Mouse (Mus musculus) midbrain, embryonic 13.5 days (tissue): ENCODE data around the gene Abhd14a. TPM values are rescaled to one million over a fixed set of nuclear protein-coding genes. Genes with fewer than 3 reads are reported as not detected.

Experiments used
- ATAC-seq: fragments of 200-750 bp; cut with Nextera tagmentation; 2 replicates; pipeline ENCODE4 v1.8.0; 2017; ENCODE audit warnings: mild to moderate bottlenecking, moderate TSS enrichment, moderate library complexity
- H3K27ac ChIP-seq: fragments of 300-500 bp; sonication (generic); 2 replicates; pipeline ENCODE4 v1.5.1; 2015; ENCODE audit warnings: inconsistent platforms, mild to moderate bottlenecking, moderate library complexity
- H3K27me3 ChIP-seq: fragments of 300-500 bp; sonication (generic); 2 replicates; pipeline ENCODE4 v1.6.1; 2015; ENCODE audit warnings: mild to moderate bottlenecking, inconsistent platforms
- H3K36me3 ChIP-seq: fragments of 300-500 bp; sonication (generic); 2 replicates; pipeline ENCODE4 v1.6.1; 2015; ENCODE audit warnings: mild to moderate bottlenecking, inconsistent platforms
- H3K4me1 ChIP-seq: fragments of 300-500 bp; sonication (generic); replicated peaks from 2 replicates; pipeline ENCODE4 v1.6.1; 2015; ENCODE audit warnings: inconsistent platforms
- H3K4me2 ChIP-seq: fragments of 300-500 bp; sonication (generic); replicated peaks from 2 replicates; pipeline ENCODE4 v1.6.1; 2015; ENCODE audit warnings: moderate library complexity, mild to moderate bottlenecking, inconsistent platforms
- H3K4me3 ChIP-seq: fragments of 300-500 bp; sonication (generic); replicated peaks from 2 replicates; pipeline ENCODE4 v1.5.1; 2015; ENCODE audit warnings: mild to moderate bottlenecking, inconsistent platforms
- H3K9ac ChIP-seq: fragments of 300-500 bp; sonication (generic); replicated peaks from 2 replicates; pipeline ENCODE4 v1.6.1; 2015; ENCODE audit warnings: mild to moderate bottlenecking, inconsistent platforms
- H3K9me3 ChIP-seq: fragments of 300-500 bp; sonication (generic); 2 replicates; pipeline ENCODE4 v1.6.1; 2016; ENCODE audit warnings: mild to moderate bottlenecking, inconsistent platforms
- WGBS: fragments of 180-500 bp; shearing (Covaris S2); methylation state at CpG from one replicate; pipeline ENCODE4 v1.1.7; 2015; 5-methylcytosine and 5-hydroxymethylcytosine counted together
- polyA plus RNA-seq: library from polyadenylated mRNA; unstranded; fragments of >200 nt; fragmentation: Nextera tagmentation; extraction: Ambion mirVana; gene quantifications from 2 replicates; pipeline ENCODE4 v1.2.1, GENCODE M21; 2015

The Abhd14a gene
- polyA plus RNA-seq, 1 experiment from 2014 or later: 43.0 TPM

DNA sequence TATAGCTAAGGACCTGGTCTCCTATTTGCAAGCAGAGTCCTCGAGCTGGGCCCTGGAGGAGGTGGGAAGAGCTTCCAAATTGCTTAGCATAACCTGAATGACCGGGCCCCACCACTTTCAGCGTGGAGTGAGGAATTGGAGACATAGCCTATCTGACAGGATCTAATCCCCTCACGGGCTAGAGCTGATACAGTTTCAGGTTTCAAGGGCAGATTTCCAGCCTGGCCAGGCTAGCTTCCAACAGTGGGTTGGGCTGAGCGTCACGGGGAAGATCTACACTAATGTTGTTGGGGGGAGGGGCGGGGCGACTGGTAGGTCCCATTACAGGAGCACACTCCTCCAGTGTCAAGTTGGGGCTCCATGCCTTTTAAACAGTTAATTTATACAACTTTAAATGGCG lies 3.2 kb upstream of the Abhd14a start:
- Histone ChIP-seq H3K9ac (peak overlapping the region; percentile 37; the same call in 1 of the 2 replicates), H3K27me3 (peaks cover 4% of the 10 kb centered on the region; the same call in 1 of the 2 replicates), H3K4me3 (no peak overlapping the region), H3K36me3 (no peaks in the 10 kb centered on the region), H3K4me2 (no peak overlapping the region), H3K27ac (no peak overlapping the region), H3K4me1 (peaks cover 71% of the 10 kb centered on the region), H3K9me3 (no peaks in the 10 kb centered on the region)
- ATAC-seq: no peak
- 26% methylated on average over 9 of the region's 9 CpGs for WGBS

GRCm38 (mm10) chr9:106449947-106450346 lies 2.5 kb upstream of the Abhd14a start:
- WGBS: 92% methylated on average over 8 of the region's 8 CpGs
- Histone ChIP-seq H3K9me3 (no peaks in the 10 kb centered on the region), H3K4me2 (no peak overlapping the region), H3K27ac (no peak overlapping the region), H3K4me1 (peaks cover 64% of the 10 kb centered on the region), H3K4me3 (no peak overlapping the region), H3K36me3 (no peaks in the 10 kb centered on the region), H3K27me3 (peaks cover 4% of the 10 kb centered on the region; the same call in 1 of the 2 replicates), H3K9ac (no peak overlapping the region)
- no peak for ATAC-seq

DNA sequence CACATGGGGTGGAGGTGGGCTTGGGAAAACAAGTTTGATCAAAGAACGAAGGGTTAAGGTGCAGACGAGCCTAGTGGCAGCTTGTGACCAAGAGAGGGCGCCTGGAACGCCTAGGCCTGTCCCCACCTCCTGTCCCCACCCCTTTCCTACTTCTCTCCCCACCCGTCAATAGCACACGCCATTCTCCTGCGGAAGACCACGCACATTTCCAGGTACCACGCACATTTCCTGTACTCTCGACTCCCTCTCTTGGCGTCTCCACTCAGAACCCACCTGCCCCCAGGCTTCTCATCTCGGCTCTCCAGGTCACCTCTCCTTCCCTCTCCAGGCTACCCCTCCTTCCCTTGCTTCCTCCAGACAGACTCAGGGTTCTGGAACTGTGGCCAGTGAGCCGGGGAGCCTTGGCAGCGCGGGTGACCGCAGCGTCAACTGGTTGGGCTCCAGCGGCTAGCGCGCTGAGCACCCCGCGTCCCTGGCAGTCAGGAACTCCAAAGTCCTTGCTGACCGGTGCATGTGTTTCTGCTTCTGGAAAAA lies 1.1 kb upstream of the Abhd14a start:
- Histone ChIP-seq H3K9me3 (no peaks in the 10 kb centered on the region), H3K9ac (peak overlapping the region; percentile 69), H3K36me3 (no peaks in the 10 kb centered on the region), H3K4me1 (peaks cover 60% of the 10 kb centered on the region), H3K4me2 (peak overlapping the region; percentile 64), H3K27me3 (peaks cover 4% of the 10 kb centered on the region; the same call in 1 of the 2 replicates), H3K4me3 (peak overlapping the region; percentile 40), H3K27ac (peak overlapping the region; percentile 53; the same call in 1 of the 2 replicates)
- peak; percentile 44 for ATAC-seq
- under 1% methylated on average over 23 of the region's 23 CpGs for WGBS

DNA sequence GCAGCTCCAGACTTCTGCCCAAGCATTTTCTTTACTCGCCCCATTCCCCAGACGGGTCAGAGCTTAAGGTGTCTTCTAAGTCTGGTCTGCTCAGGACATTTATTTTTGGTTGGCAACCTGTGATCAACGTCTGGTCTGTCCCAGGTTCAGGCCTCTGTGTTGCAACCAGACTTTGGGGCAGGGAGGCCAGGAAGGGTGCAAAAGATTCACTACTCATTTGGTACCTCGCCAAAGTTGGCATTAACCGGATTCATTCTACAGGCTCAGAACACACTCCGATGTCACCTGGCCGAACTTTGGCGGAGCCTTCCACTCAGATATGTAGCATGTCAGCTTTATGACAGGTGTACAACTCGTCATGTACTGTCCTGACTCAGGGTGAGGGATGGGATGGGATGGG lies 473 bp upstream of the Abhd14a start:
- H3K9ac ChIP-seq: 0 out of 2 replicates have a peak overlapping the region, but pooled peaks have one; percentile 70
- H3K27me3 ChIP-seq: peaks cover 4% of the 10 kb centered on the region; the same call in 1 of the 2 replicates
- H3K36me3 ChIP-seq: no peaks in the 10 kb centered on the region
- peaks cover 57% of the 10 kb centered on the region for H3K4me1 ChIP-seq
- H3K4me3 ChIP-seq: peak overlapping the region; percentile 54
- H3K9me3 ChIP-seq: no peaks in the 10 kb centered on the region
- peak overlapping the region; percentile 57 for H3K27ac ChIP-seq
- peak; percentile 43 for ATAC-seq
- H3K4me2 ChIP-seq: peak overlapping the region; percentile 68
- WGBS: 36% methylated on average over 9 of the region's 9 CpGs

DNA sequence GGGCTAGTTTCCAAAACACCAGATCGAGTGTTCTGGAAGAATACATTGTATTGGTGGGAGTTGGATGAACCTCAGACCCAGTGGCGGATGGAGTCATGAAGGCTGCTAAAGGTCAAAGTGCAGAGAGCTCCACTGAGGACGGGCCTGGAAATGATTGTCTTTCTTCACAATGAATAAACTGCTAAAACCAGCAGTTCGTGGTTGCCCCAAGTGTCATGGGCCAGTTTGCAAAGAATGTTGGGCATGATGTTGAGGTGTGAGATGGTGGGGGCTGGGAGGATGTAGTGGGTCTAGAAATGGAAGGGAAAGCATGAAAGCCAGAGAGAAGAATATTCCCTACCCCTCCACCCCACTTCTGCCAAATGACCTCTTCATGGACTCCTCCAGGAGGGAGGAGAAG lies 2.6 kb downstream of the Abhd14a start:
- Histone ChIP-seq H3K9ac (no peak overlapping the region), H3K27ac (no peak overlapping the region), H3K4me1 (peaks cover 31% of the 10 kb centered on the region), H3K4me2 (0 out of 2 replicates have a peak overlapping the region, but pooled peaks have one; percentile 0), H3K36me3 (no peaks in the 10 kb centered on the region), H3K9me3 (no peaks in the 10 kb centered on the region), H3K27me3 (peaks cover 2% of the 10 kb centered on the region; the same call in 1 of the 2 replicates), H3K4me3 (no peak overlapping the region)
- 78% methylated on average over 4 of the region's 4 CpGs for WGBS
- no peak for ATAC-seq

- H3K9me3 ChIP-seq: no peaks in the 10 kb centered on the region
- no peaks in the 10 kb centered on the region for H3K36me3 ChIP-seq
- H3K27me3 ChIP-seq: no peaks in the 10 kb centered on the region
- ATAC-seq: no peak
- peaks cover 27% of the 10 kb centered on the region for H3K4me1 ChIP-seq
- WGBS: 75% methylated on average over 5 of the region's 5 CpGs
- H3K4me3 ChIP-seq: no peak overlapping the region
- H3K27ac ChIP-seq: no peak overlapping the region
- no peak overlapping the region for H3K4me2 ChIP-seq
- no peak overlapping the region for H3K9ac ChIP-seq
Measured at GRCm38 (mm10) chr9:106442680-106443079, 4.8 kb downstream of the Abhd14a start.

GRCm38 (mm10) chr9:106436566-106436965 lies 10.9 kb downstream of the Abhd14a start:
- no peak overlapping the region for H3K4me2 ChIP-seq
- H3K9me3 ChIP-seq: no peaks in the 10 kb centered on the region
- no peak for ATAC-seq
- 0 out of 2 replicates have a peak overlapping the region, but pooled peaks have one; percentile 14 for H3K9ac ChIP-seq
- H3K27me3 ChIP-seq: no peaks in the 10 kb centered on the region
- peaks cover 38% of the 10 kb centered on the region for H3K36me3 ChIP-seq
- no peak overlapping the region for H3K27ac ChIP-seq
- 80% methylated on average over 9 of the region's 9 CpGs for WGBS
- H3K4me3 ChIP-seq: no peak overlapping the region
- peaks cover 18% of the 10 kb centered on the region for H3K4me1 ChIP-seq

- no peak overlapping the region for H3K4me3 ChIP-seq
- no peak for ATAC-seq
- 81% methylated on average over 7 of the region's 7 CpGs for WGBS
- peaks cover 23% of the 10 kb centered on the region for H3K4me1 ChIP-seq
- H3K27ac ChIP-seq: no peak overlapping the region
- no peak overlapping the region for H3K9ac ChIP-seq
- no peaks in the 10 kb centered on the region for H3K9me3 ChIP-seq
- no peak overlapping the region for H3K4me2 ChIP-seq
- peaks cover 46% of the 10 kb centered on the region for H3K36me3 ChIP-seq
- no peaks in the 10 kb centered on the region for H3K27me3 ChIP-seq
Measured at GRCm38 (mm10) chr9:106433389-106433788, 14.1 kb downstream of the Abhd14a start.

DNA sequence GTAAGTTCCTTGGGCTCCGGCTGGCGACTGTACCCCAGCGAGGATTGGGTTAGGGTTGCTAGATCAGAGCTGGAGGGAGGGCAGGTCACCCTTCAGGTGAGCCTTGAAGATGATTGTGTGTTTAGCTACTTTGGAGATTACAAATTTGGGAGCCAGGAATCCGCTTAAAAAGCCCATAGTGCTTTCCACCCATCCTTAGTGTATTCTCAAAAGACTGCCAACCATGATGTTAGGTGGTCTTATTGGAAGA lies 17.5 kb downstream of the Abhd14a start:
- H3K4me3 ChIP-seq: peak overlapping the region; percentile 92
- peak overlapping the region; percentile 89 for H3K4me2 ChIP-seq
- no peak for ATAC-seq
- H3K36me3 ChIP-seq: peaks cover 42% of the 10 kb centered on the region
- peak overlapping the region; percentile 98 for H3K9ac ChIP-seq
- H3K9me3 ChIP-seq: no peaks in the 10 kb centered on the region
- H3K27me3 ChIP-seq: no peaks in the 10 kb centered on the region
- WGBS: 3% methylated on average over 4 of the region's 4 CpGs
- H3K27ac ChIP-seq: peak overlapping the region; percentile 95
- H3K4me1 ChIP-seq: peaks cover 11% of the 10 kb centered on the region

DNA sequence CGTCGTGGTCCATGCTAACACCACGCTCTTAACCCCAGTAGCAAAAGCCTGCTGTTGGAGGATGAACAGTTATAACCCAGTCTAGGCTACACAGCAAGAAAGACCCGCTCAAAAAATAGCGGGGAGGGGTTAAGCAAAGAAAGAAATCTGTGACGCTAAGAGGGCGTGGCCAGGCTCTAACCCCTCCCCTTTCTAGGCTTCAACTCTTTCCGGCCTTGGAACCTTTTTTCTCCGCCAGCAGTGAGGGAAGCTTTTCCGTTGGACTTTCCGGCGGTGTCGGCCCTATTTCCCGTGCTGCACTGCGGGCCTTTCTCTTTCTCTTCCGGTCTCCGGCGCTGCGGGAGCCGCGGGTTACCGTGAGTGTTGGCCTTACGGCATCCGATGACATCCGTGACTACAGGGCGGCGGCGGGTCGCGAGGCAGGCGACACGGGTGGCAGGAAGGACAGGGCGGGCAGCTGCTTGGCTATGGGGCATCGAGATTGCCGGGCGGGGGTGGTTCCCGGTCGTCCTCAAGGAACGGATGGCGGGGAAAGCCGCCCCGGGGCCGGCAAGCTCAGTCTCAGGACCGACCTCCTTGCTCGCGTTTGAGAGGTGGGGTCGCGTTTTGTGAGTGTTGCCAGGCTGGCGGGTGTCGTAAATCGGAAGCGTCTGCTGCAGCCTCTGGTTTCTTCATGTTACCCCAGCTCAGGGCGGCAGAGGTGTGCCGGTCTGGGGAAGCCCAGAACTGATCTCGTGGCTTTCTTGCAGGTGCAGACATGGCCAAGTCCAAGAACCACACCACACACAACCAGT lies 18.1 kb downstream of the Abhd14a start, which contains the start of gene Rpl29:
TSS of gene Rpl29 (plus strand) at position 234 of the 794 bp plus-strand sequence.
- peak within 1 kb of the TSS; percentile 98 for H3K9ac ChIP-seq
- peak within 1 kb of the TSS; percentile 89 for H3K4me2 ChIP-seq
- H3K36me3 ChIP-seq: peaks cover 37% of the 10 kb centered on the region
- no peaks in the 10 kb centered on the region for H3K9me3 ChIP-seq
- H3K27ac ChIP-seq: peak within 1 kb of the TSS; percentile 95
- peak; percentile 93 for ATAC-seq
- WGBS: under 1% methylated on average over 55 of the region's 55 CpGs
- no peaks in the 10 kb centered on the region for H3K27me3 ChIP-seq
- H3K4me3 ChIP-seq: peak within 1 kb of the TSS; percentile 92
- peaks cover 11% of the 10 kb centered on the region for H3K4me1 ChIP-seq

DNA sequence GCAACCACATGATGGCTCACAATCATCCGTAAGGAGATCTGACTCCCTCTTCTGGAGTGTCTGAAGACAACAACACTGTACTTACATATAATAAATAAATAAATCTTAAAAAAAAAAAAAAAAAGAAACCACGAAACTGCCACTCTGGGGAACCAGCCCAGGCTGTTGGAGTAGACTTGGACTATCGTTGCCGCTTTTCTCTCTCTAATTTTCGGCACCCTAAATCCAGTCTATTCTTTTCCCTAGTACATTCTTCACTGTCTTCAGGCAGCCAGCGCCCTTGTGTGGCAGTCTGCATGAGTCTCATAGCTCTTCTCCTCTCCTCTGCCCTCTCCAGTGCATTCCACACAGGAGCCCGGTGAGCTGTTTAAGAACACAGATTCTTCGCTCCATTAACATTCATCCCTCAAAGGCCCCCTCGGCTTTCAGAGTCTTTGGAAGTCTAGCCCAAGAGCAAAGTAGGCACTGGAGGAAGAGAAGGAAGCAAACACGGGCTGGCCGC lies 18.7 kb downstream of the Abhd14a start:
- Histone ChIP-seq H3K4me3 (peak overlapping the region; percentile 92), H3K4me2 (peak overlapping the region; percentile 89), H3K36me3 (peaks cover 30% of the 10 kb centered on the region), H3K4me1 (peaks cover 11% of the 10 kb centered on the region), H3K9ac (peak overlapping the region; percentile 67), H3K9me3 (no peaks in the 10 kb centered on the region), H3K27me3 (no peaks in the 10 kb centered on the region), H3K27ac (peak overlapping the region; percentile 91)
- 15% methylated on average over 11 of the region's 11 CpGs for WGBS
- ATAC-seq: peak; percentile 80

- Histone ChIP-seq H3K36me3 (no peaks in the 10 kb centered on the region), H3K4me1 (peaks cover 38% of the 10 kb centered on the region), H3K9ac (no peak overlapping the region), H3K9me3 (no peaks in the 10 kb centered on the region), H3K27me3 (0 out of 2 replicates have a peak, but pooled peaks cover 5% of the 10 kb centered on the region), H3K4me3 (no peak overlapping the region; the same call in 1 of the 2 replicates), H3K27ac (peak overlapping the region; percentile 80; the same call in 1 of the 2 replicates), H3K4me2 (peak overlapping the region; percentile 41)
- WGBS: 0% methylated on average over 3 of the region's 3 CpGs
- ATAC-seq: peak; percentile 80
Measured at GRCm38 (mm10) chr9:106421865-106422160, 25.7 kb downstream of the Abhd14a start.
